8 mouse cellular contexts compared by ENCODE assay signal in genomic region chr11:74832503-74833143, GRCm38 (mm10). TPM values are rescaled to one million over a fixed set of nuclear protein-coding genes. Genes with fewer than 3 reads are reported as not detected.
DNase-seq lines count a peak whose midpoint lies in the region; ATAC-seq and TF ChIP-seq lines count a peak whose summit lies in the region.

No protein-coding gene starts in this region.

- no peaks in the 10 kb centered on the region for H3K36me3 ChIP-seq in heart, adult 2 months (ENCODE audit: control insufficient read depth, insufficient read depth, low read length)
- H3K36me3 ChIP-seq in kidney, adult 2 months (ENCODE audit: control insufficient read depth, insufficient read depth, low read length), result no peaks in the 10 kb centered on the region
- H3K36me3 ChIP-seq in liver, embryonic 15.5 days (replicated peaks), result peaks cover 4% of the 10 kb centered on the region; the same call in 1 of the 2 replicates
- no peaks in the 10 kb centered on the region for H3K36me3 ChIP-seq in stomach, embryonic 16.5 days (ENCODE audit: control insufficient read depth, insufficient read depth, low read length)

- H3K9ac ChIP-seq in heart, adult 2 months (ENCODE audit: low read depth, low read length), result peak overlapping the region; percentile 55
- peak overlapping the region; percentile 75 for H3K9ac ChIP-seq in liver, embryonic 15.5 days
- peak overlapping the region; percentile 74 for H3K9ac ChIP-seq in stomach, embryonic 16.5 days (ENCODE audit: low read length)

- no peak for TF ChIP-seq POLR2A in heart, adult 2 months (IDR thresholded peaks at IDR 0.05; ENCODE audit: insufficient read depth, low read depth, low read length)
- no peak for TF ChIP-seq POLR2A in kidney, adult 2 months (IDR thresholded peaks at IDR 0.05; ENCODE audit: low read depth, low read length)

- peak overlapping the region; percentile 98 for H3K27ac ChIP-seq in heart, adult 2 months
- H3K27ac ChIP-seq in kidney, adult 2 months (ENCODE audit: insufficient read depth, low read depth, low read length), result peak overlapping the region; percentile 54
- H3K27ac ChIP-seq in liver, embryonic 15.5 days (replicated peaks), result peak overlapping the region; percentile 96
- peak overlapping the region; percentile 100 for H3K27ac ChIP-seq in stomach, embryonic 16.5 days (ENCODE audit: low read length)

- H3K27me3 ChIP-seq in heart, adult 2 months (ENCODE audit: control insufficient read depth, insufficient read depth, low read length), result no peaks in the 10 kb centered on the region
- H3K27me3 ChIP-seq in kidney, adult 2 months (replicated peaks; ENCODE audit: control insufficient read depth, insufficient read depth, low read length), result no peaks in the 10 kb centered on the region
- no peaks in the 10 kb centered on the region for H3K27me3 ChIP-seq in liver, embryonic 15.5 days
- no peaks in the 10 kb centered on the region for H3K27me3 ChIP-seq in stomach, embryonic 16.5 days (ENCODE audit: control insufficient read depth, insufficient read depth, low read length)

- peak overlapping the region; percentile 99 for H3K4me3 ChIP-seq in heart, adult 2 months
- H3K4me3 ChIP-seq in kidney, adult 2 months (ENCODE audit: insufficient read depth, low read depth, low read length), result peak overlapping the region; percentile 27
- H3K4me3 ChIP-seq in liver, embryonic 15.5 days (replicated peaks), result peak overlapping the region; percentile 80
- peak overlapping the region; percentile 79 for H3K4me3 ChIP-seq in stomach, embryonic 16.5 days (replicated peaks; ENCODE audit: low read length)

- no peak for ATAC-seq in liver, embryonic 15.5 days (ENCODE audit: insufficient read depth)
- 0 out of 2 replicates have a peak, but pooled peaks have one; percentile 2 for ATAC-seq in stomach, embryonic 16.5 days (ENCODE audit: insufficient read depth, low FRiP score)

- H3K79me2 ChIP-seq in heart, adult 2 months (replicated peaks; ENCODE audit: control insufficient read depth, insufficient read depth, low read length), result peaks cover 5% of the 10 kb centered on the region; the same call in 1 of the 2 replicates

- DNase-seq in layer of hippocampus, adult 9-11 months, result peak; percentile 75
- no peak for DNase-seq in layer of hippocampus, adult 9-10 months (ENCODE audit: low spot score)
- peak; percentile 61 to 73 for DNase-seq in cerebellum, postnatal 36 days
- DNase-seq in heart, adult 2 months, result peak; percentile 69 to 79
- peak; percentile 78 for DNase-seq in kidney, adult 2 months
- DNase-seq in natural killer cell, adult 2 months (ENCODE audit: low spot score in 2 of 2), result peak; percentile 83

- 1% methylated on average over 26 of the region's 26 CpGs for WGBS in heart, adult 2 months
- WGBS in kidney, adult 2 months, result 2% methylated on average over 26 of the region's 26 CpGs
- 1% methylated on average over 26 of the region's 26 CpGs for WGBS in liver, embryonic 15.5 days (ENCODE audit: insufficient replicate concordance)
- under 1% methylated on average over 26 of the region's 26 CpGs for WGBS in stomach, embryonic 16.5 days

- no peak for TF ChIP-seq CTCF in heart, adult 2 months (IDR thresholded peaks at IDR 0.05)
- TF ChIP-seq CTCF in kidney, adult 2 months (conservative IDR thresholded peaks at IDR 0.05; ENCODE audit: insufficient read depth, insufficient read length, low read depth, low read length), result no peak

- no peak for TF ChIP-seq EP300 in heart, adult 2 months (IDR thresholded peaks at IDR 0.05; ENCODE audit: insufficient read depth, low read depth, low read length)

- intact Hi-C loops in heart, adult 2 months (cut with DNase I), result loop anchor here (5.0 to 10.0 kb wide), 3 partner anchors 185 to 630 kb away; partner anchors contain the start of genes Cluh, Hic1 and Tlcd2

- no peaks in the 10 kb centered on the region for H3K9me3 ChIP-seq in liver, embryonic 15.5 days (replicated peaks)
- H3K9me3 ChIP-seq in stomach, embryonic 16.5 days (replicated peaks; ENCODE audit: control insufficient read depth, low read length), result no peaks in the 10 kb centered on the region

- peak overlapping the region; percentile 100 for H3K4me2 ChIP-seq in liver, embryonic 15.5 days
- H3K4me2 ChIP-seq in stomach, embryonic 16.5 days (ENCODE audit: low read depth, low read length), result peak overlapping the region; percentile 95

- peaks cover 23% of the 10 kb centered on the region for H3K4me1 ChIP-seq in heart, adult 2 months (ENCODE audit: control insufficient read depth, insufficient read depth, low read length)
- peaks cover 43% of the 10 kb centered on the region for H3K4me1 ChIP-seq in kidney, adult 2 months (ENCODE audit: control insufficient read depth, insufficient read depth, low read length)
- peaks cover 95% of the 10 kb centered on the region for H3K4me1 ChIP-seq in liver, embryonic 15.5 days (replicated peaks)
- H3K4me1 ChIP-seq in stomach, embryonic 16.5 days (ENCODE audit: control insufficient read depth, insufficient read depth, low read length), result peaks cover 43% of the 10 kb centered on the region

RNA-seq across cellular contexts. Expression of gene Mnt, which starts 1.9 kb away (rescaled TPM):
- 10 to 100 TPM in 1 of 2 experiments, 1 to 10 TPM in 1; 6.7 to 10.7 TPM for total RNA-seq in heart, adult 2 months (2021)
- 5.4 and 6.9 TPM in 2 replicates for polyA plus RNA-seq in heart, adult 2 months (2012; rRNA removed)
- polyA plus RNA-seq in kidney, adult 2 months (2012; rRNA removed), result 12.8 and 13.9 TPM in 2 replicates
- 1.4 and 1.5 TPM in 2 replicates for polyA plus RNA-seq in liver, embryonic 15.5 days (2015; fragmentation: Nextera tagmentation; extraction: Ambion mirVana)
- 2.5 and 3.2 TPM in 2 replicates for polyA plus RNA-seq in stomach, embryonic 16.5 days (2015; fragmentation: Nextera tagmentation; extraction: Ambion mirVana)

Comparison
In these comparisons a context has a peak if more than half of its experiments do, and no peak if none do; other contexts are left out.
1. H3K4me3 ChIP-seq: peak in every context shown above with its lines; median percentile 99 in heart, adult 2 months; 80 in liver, embryonic 15.5 days; 79 in stomach, embryonic 16.5 days; 27 in kidney, adult 2 months.